Mouse (Mus musculus): ENCODE measurements around the gene Bmp5.

Gene Bmp5

DNA sequence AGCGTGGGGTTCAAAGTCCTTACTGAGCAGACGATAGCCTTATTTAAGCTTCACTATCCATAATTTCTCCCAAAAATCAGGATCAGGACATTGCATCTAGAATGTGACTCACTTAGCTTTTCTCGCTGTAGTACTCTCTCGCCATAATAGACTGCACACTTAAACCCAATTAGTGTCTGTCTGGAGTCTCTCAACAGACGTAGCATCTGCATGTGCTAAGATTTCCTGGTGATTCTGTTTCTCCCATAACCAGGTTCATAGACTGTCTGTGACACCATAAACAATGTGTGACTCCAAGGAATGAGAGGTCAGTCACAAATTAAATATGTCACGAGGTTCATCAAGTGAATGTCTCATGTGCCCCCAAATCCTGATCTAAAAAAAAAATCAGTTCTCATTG lies 65.7 kb downstream of the Bmp5 start:
- no peak for DNase-seq (ENCODE audit: low spot score in 2 of 2)

DNA sequence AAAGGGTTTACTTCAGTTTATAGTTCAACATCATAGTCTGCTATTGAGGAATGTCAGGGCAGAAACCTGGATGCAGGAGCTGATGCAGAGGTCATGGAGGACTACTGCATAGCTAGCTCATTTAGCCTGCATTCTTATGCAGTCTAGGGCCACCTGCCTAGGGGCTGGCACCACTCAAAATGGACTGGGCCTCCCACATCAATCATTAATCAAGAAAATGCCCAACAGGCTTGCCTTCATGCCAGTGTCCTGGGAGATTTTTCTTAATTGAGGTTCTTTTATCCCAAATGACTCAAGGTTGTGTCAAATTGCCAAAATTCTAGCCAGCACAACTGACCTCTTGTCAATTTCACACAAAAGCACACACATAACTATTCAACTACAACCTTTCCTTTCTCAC lies 70.8 kb downstream of the Bmp5 start:
- no peak for DNase-seq (ENCODE audit: low spot score in 2 of 2)

DNA sequence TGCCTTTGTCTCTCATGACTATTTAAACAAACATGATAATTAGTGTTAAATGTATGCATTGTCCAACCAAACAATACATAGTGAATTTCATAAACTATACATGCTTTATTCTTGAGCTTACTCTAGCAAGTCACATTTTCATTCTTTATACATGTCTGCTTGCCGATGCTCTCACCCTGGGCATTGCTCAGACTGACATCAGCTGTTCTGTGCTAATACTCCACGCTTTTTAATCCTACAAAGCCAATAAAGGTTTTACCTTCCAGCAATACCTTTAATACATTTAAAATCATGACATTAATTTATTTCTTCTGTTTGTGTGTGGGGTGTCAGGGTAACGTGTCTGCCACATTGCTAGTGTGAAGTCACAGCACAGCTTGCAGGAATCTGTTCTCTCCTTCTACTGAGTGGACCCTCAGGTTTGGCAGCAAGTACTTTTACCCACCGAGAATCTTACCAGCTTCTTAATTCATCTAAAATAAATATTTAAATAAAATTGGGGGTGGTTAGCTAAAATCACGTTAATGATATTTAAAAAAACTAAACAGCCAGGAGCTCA lies 75.6 kb downstream of the Bmp5 start:
- DNase-seq (ENCODE audit: low spot score in 2 of 2), result no peak

DNA sequence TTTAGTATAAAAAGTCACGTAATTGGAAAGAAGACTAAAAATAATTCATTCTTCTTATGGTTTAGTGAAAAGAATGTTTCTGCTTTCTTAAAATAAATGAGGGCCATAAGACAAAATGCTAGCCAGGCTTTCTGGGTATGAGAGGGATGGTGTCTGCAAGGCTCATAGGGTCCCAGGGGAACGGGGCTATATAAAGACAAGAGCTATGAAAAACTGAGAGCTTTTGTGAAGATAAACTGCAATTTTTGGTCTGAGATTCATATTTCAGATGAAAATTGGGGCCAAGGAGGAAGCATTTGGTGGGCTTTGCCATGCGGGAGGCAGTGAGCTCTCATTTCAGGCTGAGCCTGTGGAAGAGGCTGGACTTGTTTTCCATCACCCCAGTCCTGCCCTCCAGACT lies 83.0 kb downstream of the Bmp5 start:
- no peak for DNase-seq (ENCODE audit: low spot score in 2 of 2)

DNA sequence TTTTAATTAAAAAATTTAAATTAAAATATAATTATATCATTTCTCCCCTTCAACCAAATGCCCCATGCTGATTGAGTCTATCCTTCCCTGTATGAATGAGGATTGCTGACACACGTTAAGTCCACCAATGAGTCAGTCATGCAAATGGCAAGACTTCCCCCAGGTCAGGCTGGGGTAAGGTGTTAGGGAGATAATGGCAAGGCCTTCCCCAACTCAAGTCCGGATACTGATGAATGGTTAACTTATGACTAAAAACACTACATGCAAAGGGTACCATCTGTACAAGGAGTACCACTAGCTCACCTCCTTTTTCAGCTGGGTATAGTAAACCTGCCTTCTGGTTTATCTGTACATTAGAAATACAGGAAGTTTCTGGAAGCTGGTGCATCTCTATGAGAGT lies 83.8 kb downstream of the Bmp5 start:
- DNase-seq (ENCODE audit: low spot score in 2 of 2), result no peak

DNA sequence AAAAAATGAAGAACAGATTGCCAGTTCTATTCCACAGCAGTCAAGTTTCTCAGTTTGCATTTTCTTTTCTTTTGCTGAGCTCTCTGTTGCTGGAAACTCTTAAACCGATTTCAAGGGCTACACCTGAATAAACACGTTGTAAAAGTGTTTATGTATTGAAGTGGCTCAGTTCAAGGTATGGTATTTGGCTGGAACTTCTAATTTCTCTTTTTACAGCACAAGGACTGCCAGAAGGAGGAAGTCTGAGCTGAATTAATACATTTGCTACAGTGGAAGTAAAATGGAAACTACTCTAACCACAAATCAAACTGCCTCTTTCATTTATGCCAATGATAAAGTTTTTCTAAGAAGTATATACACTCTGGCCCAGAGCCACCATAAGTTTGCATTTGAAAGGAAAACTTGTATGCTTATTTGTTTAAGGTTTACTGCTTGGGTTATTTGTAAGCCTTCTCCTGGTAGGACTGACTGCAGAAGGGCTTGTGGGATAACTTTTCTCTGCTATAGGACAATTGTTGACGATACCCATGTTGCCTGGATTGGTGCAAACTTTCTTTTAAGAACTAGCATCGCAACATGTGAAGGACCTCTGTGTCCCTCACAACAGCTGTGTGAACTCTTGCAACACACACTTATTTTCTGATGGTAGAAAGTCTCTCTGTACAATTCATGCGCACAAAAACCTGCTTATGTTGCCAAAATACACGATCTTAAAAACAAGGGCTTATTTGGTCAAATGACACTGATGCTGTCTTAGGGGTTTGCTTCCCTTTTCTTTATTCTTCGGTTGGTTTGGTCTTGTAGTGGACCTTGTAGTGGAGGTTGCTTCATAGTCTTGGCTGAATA lies 95.4 kb downstream of the Bmp5 start:
- DNase-seq (ENCODE audit: low spot score in 2 of 2), result no peak

DNA sequence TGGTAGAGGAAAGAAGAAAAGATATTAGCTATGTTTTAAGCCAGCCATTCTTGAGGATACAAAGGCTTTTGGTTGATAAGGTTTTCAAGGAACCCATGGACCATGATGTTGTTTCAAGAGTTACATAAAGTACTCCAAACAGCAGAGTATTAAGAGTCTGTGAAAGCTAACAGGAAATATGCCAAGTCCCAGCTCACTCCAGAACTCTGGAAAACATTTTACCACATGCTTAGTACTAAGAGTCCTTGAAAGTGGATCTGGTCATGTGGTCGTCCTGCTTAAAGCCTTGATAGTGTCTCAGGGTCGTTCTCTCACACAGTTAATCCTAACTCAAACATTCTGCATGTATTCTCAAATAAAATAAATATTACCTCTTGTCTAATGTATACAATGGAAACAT lies 101.2 kb downstream of the Bmp5 start:
- no peak for DNase-seq (ENCODE audit: low spot score in 2 of 2)

DNA sequence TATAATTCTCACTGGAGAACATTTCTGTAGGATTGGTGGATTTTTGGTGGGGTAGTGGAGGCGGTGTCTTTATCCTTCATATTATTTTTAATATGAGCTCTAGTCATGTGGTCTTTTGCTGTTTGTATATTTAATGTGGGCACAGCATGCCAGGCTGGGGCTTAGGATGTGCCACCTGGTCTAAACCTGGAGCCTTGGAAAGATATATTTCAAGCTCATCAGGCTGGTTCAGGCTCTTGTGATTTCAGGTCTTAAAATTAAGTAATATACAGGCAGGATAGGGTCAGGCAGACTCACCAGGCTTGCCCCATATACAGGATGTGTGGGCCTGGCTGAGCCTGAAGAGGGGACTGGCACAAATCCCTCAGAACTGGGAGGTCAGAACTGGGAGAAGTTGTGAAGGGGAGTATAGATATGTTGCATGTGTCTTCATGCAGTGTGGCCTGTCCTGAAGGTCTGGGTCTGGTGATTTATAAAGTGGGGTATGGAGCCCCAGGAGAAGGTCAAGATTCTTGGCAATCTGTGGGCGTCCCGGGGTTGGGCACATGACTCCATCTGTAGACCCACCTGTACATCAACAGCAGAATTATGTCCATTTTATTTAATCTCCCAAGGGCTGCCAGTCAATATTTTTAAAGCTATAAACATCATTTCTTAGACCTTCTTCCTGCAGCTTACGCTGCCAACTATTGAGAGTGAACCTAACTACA lies 108.5 kb downstream of the Bmp5 start:
- no peak for DNase-seq (ENCODE audit: low spot score in 2 of 2)

DNA sequence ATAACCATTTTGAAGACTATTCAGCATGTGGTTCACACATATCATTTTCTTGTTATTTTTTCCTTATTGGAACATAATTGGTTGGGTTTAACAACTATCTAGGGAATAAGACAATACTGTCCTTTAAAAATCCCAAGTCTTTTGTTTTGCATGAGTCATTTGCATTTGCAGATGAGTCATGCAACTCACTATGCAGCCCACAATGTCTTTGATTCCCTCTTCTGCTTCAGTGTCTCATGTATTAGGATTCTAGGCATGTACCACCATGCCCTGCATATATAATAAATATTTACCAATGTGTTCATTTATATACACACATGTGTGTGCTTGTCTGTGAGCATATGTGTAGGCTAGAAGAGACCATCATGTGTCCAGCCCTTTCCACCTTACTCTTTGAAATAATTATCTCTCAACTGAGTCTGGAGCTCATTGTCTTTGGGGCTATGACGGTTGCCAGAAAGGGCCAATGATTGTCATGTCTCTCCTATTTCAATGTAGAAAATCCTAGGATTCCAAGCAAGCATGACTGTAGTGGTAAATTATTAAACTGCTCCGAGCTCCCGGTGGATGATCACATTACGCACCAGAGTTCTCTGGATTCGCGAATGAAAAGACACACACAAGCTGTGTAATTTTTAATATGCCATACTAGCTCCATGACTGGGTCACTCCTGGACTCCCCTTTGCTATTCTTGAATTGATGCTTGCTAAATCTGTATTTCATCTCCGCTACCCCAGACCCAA lies 111.8 kb downstream of the Bmp5 start:
- DNase-seq (ENCODE audit: low spot score in 2 of 2), result no peak

DNA sequence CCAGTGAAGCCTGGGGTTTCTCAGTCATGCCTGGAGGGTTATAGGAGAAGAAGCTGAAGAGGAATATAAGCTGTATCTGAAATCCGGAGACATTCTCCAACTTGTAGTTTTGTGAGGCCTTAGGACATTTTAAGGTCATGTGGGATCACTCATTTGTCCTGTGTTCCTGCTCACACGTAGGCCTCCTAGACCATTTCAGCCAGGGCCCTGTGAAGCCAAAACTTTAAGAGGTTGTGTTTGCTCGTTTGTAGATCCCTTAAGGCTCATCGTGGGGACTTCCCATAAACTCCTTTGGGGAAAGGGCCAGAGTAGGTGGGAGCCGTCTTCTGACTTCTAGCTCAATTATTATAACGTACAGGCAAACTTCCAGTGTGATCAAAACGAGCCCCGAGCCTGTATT lies 121.8 kb downstream of the Bmp5 start:
- no peak for DNase-seq (ENCODE audit: low spot score in 2 of 2)

DNA sequence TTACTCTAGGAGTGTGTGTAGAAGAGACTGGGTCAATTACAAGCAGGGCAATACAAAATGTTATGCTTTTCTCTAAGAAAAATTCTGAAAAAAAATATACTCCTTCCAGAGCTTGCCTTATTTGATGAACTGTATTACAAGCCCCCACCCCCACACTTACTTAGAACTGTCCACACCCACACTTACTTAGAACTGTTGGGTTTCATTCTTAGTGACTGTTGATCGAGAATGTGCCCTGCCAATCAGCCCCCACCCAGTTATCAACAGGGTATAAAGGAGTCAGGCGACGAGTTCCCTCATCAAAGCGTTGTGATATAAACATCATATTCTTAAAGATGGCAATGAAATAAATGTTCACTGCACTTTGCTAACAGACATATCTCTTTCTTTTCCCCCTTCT lies 122.9 kb downstream of the Bmp5 start:
- no peak for DNase-seq (ENCODE audit: low spot score in 2 of 2)

DNA sequence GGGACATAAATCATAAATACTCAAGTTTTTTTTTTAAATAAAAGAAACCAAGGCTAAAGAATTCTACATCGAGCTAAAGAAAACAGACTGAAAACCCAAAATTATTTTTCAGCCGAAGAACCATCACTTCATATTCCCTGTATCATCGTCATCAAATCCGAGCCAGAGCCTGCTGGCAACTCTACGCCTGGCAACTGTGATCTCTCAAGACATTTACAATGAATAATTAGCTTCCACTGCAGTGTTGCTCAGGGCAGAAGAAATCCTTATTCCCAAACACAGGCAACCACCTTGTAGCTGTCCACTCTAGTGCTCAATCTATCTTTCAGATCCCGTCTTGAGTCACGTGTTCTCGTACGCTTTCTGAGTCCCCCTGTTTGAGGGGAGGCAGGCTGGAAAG lies 126.1 kb downstream of the Bmp5 start:
- no peak for DNase-seq (ENCODE audit: low spot score in 2 of 2)

DNA sequence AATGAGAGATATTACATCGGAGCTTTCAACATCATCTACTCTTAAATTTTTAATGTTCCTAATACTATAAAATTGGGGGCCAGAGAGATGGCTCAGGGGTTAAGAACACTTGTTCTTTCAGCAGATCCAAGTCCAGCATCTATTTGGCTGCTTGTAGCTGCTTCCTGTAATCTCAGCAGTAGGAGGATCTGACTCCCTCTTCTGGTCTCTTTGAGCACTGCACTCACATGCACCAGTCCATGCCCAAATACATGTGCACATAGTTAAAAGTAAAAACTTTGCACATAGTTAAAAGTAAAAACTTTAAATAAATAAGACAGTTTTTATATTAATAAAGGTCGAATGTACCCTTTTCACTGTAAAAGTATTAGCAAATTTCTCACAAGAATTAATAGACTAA lies 130.3 kb downstream of the Bmp5 start:
- no peak for DNase-seq (ENCODE audit: low spot score in 2 of 2)

DNA sequence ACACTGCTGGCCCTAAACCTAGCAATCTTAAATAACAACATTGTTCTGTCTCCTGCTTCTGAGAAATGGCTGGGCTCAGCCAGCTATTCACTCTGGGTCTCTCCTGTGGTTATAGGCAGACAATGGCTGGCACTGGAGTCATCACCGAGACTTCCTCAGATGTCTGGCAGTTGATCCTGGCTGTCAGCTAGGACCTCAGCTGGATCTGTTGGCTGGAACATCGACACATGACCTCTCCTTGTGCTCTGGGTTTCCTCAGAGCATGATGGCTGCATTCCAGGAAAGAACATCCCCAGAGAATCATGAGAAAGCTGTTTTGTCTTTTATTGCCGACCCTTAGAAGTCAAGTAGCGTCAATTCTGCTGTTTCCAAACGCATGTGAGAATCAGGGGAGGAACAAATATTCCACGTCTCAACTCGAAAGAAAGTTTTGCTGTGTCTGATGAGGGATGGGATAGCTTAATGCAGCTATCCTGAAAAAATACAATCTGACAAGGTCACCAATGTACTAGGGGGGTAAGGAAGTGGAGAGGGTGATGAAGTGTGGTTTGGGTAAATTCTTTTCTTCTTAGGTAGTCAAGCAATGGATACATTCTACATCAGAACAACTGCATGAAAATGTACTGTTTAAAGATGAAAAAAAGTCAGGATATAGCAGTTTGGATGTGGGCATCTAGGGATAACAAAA lies 135.1 kb downstream of the Bmp5 start:
- no peak for DNase-seq (ENCODE audit: low spot score in 2 of 2)

DNA sequence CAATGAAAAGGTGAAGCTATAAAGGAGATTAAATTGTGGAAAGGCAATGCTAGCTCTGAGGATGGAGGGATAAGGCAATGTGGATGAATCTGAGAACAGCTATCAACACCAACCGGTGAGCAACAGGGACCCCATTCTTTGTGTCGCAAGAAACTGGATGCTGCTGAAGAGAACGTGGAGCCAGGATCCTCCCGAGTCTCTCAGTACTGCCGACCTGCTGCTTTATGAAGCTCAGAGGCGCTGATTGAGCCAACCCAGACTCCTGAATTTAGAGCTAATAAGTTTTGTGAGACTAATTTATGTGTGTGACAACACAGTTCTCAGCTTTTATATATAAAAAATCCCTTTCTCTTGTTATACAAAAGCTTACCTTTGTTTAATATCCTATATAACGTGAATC lies 136.4 kb downstream of the Bmp5 start:
- DNase-seq (ENCODE audit: low spot score in 2 of 2), result no peak

DNA sequence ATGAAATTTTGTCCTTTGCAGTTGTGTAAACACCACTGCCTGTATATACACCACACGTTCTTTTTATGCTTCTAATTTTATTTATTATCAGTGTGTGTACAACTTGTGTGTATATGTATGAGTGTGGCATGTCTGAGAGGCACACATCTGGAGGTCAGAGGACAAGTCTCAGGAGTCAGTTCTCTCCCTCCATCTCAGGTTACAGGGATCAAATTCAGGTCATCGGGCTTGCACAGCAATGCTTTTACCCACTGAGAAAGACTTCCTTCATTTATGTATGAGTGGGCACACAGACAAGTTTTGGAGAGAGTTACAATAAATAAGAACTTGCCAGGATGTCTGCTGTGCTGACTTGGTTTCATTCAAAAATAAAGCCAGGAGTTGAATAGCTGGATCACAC lies 140.9 kb downstream of the Bmp5 start:
- DNase-seq (ENCODE audit: low spot score in 2 of 2), result no peak

DNA sequence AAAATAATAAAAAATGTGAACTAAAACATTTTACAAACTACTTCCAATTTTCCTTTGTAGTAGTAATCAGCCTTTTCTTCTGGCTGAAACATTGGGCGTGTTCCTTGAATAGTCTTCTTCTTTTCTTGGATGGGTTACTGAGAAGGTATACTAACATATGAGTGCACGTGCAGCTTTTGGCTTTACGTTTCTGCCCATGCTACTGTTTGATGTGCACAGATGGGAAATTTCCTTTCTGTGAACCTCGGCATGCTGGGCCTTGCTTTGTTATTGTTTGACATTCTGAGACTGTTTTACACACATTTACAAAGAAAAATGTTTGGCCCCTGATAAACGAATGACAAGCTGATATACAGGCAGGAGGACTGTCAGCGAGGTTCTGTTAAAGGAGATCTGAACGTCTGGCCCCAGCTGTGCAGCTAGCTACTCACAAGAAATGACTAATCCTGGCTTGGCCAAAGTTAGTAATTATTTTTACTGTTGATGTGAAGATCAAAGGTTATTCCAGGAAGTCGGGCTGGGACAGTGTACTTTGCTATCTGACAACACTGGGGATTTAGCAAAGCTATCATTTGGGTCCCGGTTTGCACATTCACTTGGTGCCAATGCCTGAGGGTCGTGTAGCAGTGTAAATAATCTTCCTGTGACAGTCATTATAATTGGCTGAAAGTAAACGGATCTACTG lies 152.2 kb downstream of the Bmp5 start:
- DNase-seq (ENCODE audit: low spot score in 2 of 2), result no peak

DNA sequence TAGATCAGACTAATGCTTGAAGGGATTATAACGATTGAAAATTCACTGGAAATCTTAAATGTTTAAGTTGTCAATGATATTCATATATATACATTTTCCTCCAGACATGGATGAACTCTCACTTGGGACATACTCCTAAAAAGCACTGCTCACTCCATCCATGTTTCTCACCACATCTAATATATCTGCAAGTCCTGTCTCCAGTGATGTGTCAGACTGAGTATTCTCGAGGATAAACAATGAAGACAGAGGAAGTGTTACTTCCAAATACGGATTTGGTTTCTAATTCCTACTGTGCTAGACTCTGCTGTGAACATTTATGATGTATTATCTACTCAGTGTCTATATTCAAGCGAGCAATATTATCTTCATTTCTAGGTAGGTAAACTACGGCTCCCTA lies 152.9 kb downstream of the Bmp5 start:
- no peak for DNase-seq (ENCODE audit: low spot score in 2 of 2)

DNA sequence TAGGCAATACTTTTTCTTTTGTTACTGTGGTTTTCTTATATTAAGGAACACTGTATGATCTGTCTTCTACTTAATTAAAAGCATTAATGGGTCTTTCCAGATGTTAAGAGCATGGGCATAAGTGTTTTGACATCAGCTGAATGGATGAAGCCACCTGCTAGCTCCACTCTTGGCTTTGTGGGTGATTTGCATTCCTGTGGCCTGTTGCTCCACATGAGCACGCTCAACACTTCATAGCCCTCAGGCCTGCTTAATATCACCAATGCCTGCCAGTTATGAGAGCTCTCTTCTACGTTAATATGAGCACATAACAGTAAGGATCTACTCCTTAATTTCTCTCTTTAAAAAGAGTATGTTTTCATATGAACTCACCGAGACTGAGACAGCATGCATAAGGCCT lies 169.5 kb downstream of the Bmp5 start:
- DNase-seq (ENCODE audit: low spot score in 2 of 2), result no peak
